Mouse (Mus musculus): ENCODE measurements around the gene Narfl. TPM values are rescaled to one million over a fixed set of nuclear protein-coding genes. Genes with fewer than 3 reads are reported as not detected.
"Not testable (repeated sequence)": the region's sequence is repeated elsewhere in the genome, so short reads cannot be mapped to it uniquely, and the experiment has no call there.

The Narfl gene
- polyA plus RNA-seq (2012; ENCODE audit: insufficient read depth, insufficient read length, missing spikeins): 40.5 and 42.4 TPM in 2 replicates

DNA sequence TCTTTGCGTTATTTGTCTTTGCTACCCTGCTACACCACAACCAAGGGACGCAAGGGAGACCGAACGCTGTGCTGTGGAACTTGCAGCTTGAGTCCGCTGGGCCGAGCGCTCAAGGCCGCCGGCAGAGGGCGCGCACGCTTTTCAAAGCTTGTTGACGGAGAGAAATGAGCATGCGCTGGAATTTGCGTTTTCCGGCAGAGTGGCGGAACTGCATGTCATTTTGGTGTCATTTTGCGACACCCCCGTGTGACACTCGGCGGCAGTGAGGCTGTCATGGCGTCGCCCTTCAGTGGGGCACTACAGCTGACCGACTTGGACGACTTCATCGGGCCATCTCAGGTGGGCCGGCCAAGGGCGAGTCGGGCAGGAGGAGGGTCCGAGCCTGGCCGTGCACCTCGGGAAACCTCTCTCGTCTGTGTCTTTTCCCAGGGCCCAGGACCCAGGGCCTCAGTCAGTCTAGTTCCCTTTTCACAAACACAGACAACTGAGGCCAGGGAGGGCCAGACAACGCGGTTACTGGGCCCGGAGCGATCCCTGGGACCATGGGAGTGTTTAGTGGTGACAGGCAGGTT lies at the start of gene Narfl:
TSS of gene Narfl (plus strand) at position 228 of the 572 bp plus-strand sequence.
- Histone ChIP-seq H3K4me3 (ENCODE audit: insufficient read depth, low read depth, low read length) (peak within 1 kb of the TSS; percentile 80), H3K4me1 (ENCODE audit: control insufficient read depth, insufficient read depth, insufficient read length, low read length) (no peaks in the 10 kb centered on the region), H3K27ac (replicated peaks; ENCODE audit: low read depth, low read length) (peak within 1 kb of the TSS; percentile 91)

DNA sequence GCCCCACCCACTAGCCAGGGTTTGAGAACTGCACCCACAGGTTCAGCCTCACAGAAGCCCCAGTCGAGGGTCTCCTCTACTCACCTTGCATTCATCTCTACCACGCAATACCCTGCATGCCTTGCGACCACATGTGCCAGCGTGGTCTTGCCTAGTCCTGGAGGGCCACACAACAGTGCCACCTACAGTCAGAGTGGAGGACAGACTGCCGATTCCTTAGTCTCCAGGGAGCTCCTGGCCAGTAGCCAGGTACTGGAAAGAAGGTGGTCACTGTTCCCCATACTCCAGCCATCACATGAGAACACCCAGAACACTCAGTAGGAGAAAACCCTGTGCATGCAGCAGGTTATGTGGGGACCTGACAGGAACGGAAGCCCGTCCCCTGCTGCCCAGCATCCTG lies 49.7 kb upstream of the Narfl start:
- no peak overlapping the region for H3K27ac ChIP-seq (replicated peaks; ENCODE audit: low read depth, low read length)
- H3K4me3 ChIP-seq (ENCODE audit: insufficient read depth, low read depth, low read length): no peak overlapping the region

DNA sequence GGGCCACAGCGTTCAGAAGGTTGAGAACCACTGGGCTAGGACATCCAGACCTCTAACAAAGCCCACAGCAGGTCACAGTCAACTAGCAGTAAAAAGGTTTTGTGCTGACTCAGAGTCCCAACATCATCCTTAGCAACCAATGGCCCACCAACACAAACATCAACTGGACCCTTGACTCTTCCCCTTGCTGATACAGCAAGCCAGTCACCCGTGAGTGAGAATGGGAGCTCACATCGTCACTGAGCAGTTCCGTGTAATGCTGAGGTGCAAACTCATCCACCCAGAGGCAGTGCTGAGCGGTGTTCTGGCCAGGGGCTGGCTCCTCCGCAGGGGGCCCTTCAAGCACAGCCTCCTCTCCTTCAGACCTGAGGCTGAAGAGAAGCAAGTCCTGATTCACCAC lies 48.3 kb upstream of the Narfl start:
- Histone ChIP-seq H3K4me1 (ENCODE audit: control insufficient read depth, insufficient read depth, insufficient read length, low read length) (peaks cover 6% of the 10 kb centered on the region; the same call in 1 of the 2 replicates), H3K4me3 (ENCODE audit: insufficient read depth, low read depth, low read length) (no peak overlapping the region), H3K27ac (replicated peaks; ENCODE audit: low read depth, low read length) (no peak overlapping the region)

More for the DNA sequence above, 49.7 kb upstream of the Narfl start:
- peaks cover 6% of the 10 kb centered on the region; the same call in 1 of the 2 replicates for H3K4me1 ChIP-seq (ENCODE audit: control insufficient read depth, insufficient read depth, insufficient read length, low read length)

DNA sequence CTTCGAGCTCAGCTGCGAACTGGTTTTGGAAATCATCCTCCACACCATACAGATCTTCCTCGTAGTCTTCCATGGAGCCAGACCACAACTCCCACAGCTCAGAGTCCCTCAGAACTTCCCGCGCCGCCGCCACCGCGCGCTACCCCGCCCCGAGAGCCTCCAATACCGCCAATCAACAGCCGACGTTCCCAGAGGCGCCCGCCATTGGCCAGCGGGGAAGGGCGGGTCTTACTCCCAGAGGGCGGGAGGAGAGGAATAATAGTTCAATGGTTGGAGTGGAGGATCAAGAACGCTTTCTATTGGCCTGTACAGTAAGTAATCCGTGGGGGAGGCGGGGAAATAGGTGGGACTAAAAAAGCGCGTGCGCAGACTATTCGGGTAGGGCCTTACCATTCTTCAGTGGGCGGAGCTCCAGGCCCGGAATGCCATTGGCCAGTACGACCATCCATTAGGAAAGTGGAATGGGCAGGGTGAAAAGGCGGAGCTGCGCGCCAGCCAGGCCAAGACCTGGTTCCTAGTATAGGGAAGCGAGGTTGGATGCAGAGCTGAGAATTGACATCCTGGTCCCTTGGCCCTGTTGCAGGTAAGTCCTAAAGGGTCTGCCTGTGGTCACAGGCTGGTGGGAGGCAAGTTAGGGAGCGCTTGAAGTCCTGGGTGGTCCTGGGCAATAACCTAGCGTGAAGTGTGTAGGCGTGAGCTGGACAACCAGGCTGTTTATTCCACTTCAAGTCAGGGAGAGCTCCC lies 46.1 kb upstream of the Narfl start, which contains the start of the genes Chtf18 and Rpusd1:
TSS of gene Chtf18 (minus strand) at position 155 of the 744 bp plus-strand sequence.
TSS of gene Rpusd1 (plus strand) at position 406 of the 744 bp plus-strand sequence.
- no peak within 1 kb of the TSS for H3K27ac ChIP-seq (replicated peaks; ENCODE audit: low read depth, low read length)

DNA sequence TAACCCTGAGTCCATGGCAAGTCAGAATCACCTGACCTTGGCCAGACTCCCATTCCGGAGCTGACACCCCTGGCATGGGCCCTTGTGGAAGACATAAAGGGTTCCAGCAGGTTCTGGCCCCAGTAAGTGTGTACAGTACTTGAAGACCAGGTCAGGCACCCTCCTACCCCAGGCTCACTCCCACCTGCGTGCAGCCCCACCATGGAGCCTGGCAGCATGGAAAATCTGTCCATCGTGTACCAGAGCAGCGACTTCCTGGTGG lies 45.6 kb upstream of the Narfl start:
- no peak overlapping the region for H3K27ac ChIP-seq (replicated peaks; ENCODE audit: low read depth, low read length)
- H3K4me3 ChIP-seq (ENCODE audit: insufficient read depth, low read depth, low read length): peak overlapping the region; percentile 65
- peaks cover 6% of the 10 kb centered on the region; the same call in 1 of the 2 replicates for H3K4me1 ChIP-seq (ENCODE audit: control insufficient read depth, insufficient read depth, insufficient read length, low read length)

More for the DNA sequence above, 46.1 kb upstream of the Narfl start, which contains the start of the genes Chtf18 and Rpusd1:
- Histone ChIP-seq H3K4me1 (ENCODE audit: control insufficient read depth, insufficient read depth, insufficient read length, low read length) (peaks cover 6% of the 10 kb centered on the region; the same call in 1 of the 2 replicates), H3K4me3 (ENCODE audit: insufficient read depth, low read depth, low read length) (peak within 1 kb of the TSS; percentile 70)

DNA sequence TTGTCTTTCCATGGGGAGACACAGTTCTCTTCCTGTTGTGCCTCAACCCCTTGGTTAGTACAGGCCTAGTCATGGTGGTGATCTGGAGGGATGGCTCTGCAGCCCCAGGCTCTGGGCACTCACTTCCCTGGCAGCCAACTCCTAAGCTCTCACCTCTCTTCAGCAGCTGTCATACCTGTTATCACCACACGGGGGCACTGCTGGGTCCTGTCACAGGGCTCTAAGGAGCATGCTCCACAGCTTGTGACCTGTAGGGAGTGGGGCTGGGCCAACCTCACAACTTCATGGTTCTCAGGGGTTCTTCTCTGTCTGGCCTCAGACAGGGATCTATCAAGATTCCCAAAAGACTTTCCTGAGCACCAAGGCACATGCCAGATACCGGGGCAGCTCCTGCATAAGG lies 41.5 kb upstream of the Narfl start:
- H3K27ac ChIP-seq (replicated peaks; ENCODE audit: low read depth, low read length): no peak overlapping the region
- no peak overlapping the region for H3K4me3 ChIP-seq (ENCODE audit: insufficient read depth, low read depth, low read length)
- peaks cover 6% of the 10 kb centered on the region; the same call in 1 of the 2 replicates for H3K4me1 ChIP-seq (ENCODE audit: control insufficient read depth, insufficient read depth, insufficient read length, low read length)

DNA sequence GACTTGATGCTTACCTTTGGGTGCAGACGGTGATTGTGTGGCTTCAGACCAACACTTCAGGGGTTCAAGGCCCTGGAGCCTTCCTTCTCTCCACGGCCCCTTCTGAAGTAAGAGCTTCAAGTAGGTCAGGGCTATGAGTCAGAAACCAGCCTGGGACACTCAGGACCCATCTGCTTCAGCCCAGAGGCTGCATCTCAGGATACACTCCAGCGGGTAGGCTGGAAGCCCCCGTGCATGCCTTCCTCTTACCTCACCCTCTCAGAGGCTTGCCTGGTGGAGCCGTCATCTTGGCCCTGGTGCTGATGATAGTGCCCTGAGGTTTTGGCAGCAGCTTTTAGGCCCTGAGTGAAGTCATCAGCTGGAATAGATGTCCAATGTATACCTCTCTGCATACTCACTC lies 38.3 kb upstream of the Narfl start:
- Histone ChIP-seq H3K4me1 (ENCODE audit: control insufficient read depth, insufficient read depth, insufficient read length, low read length) (no peaks in the 10 kb centered on the region), H3K27ac (replicated peaks; ENCODE audit: low read depth, low read length) (no peak overlapping the region), H3K4me3 (ENCODE audit: insufficient read depth, low read depth, low read length) (no peak overlapping the region)

DNA sequence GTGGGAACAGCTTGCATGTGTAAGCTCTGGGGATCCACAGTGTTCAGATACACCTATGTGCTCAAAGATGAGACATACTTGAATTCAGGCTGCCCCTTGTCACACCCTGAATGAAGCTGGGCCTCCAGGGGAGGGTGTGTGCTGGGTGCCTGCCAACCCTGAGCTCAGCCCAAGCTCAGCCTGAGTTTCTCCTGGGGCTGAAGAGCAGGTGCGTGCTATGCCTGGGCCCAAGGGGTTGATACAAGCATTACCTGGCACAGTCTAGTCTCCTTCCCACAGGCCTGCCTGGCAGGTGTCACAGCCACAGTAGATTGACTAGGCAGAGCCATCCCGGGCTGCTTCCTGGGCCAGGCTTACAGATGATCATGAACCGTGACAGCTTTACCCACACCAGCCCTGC lies 37.8 kb upstream of the Narfl start, which contains the start of gene Mslnl:
TSS of gene Mslnl (plus strand) at position 298 of the 400 bp plus-strand sequence.
- Histone ChIP-seq H3K27ac (replicated peaks; ENCODE audit: low read depth, low read length) (no peak within 1 kb of the TSS), H3K4me1 (ENCODE audit: control insufficient read depth, insufficient read depth, insufficient read length, low read length) (no peaks in the 10 kb centered on the region), H3K4me3 (ENCODE audit: insufficient read depth, low read depth, low read length) (no peak within 1 kb of the TSS)

DNA sequence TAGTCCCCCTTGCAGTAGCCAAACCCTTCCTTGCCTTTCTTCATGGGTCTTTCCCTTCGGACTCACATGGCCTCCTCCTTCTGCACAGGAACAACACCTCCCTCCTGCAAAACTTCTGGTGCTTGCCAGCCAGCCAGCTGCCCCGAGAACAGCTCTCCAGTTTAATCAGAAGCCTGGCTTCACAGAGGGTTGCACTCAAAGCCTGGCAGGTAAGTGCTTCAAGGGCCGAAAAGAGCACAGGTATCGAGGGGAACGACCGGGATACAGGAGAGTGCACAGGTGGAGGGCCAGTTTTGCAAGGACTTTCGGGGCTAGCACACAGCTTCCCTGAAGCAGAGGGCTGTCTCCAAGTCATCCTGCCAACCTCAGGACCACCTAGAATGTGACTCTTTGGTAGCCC lies 34.7 kb upstream of the Narfl start:
- no peak overlapping the region for H3K4me3 ChIP-seq (ENCODE audit: insufficient read depth, low read depth, low read length)
- H3K4me1 ChIP-seq (ENCODE audit: control insufficient read depth, insufficient read depth, insufficient read length, low read length): no peaks in the 10 kb centered on the region
- no peak overlapping the region for H3K27ac ChIP-seq (replicated peaks; ENCODE audit: low read depth, low read length)

DNA sequence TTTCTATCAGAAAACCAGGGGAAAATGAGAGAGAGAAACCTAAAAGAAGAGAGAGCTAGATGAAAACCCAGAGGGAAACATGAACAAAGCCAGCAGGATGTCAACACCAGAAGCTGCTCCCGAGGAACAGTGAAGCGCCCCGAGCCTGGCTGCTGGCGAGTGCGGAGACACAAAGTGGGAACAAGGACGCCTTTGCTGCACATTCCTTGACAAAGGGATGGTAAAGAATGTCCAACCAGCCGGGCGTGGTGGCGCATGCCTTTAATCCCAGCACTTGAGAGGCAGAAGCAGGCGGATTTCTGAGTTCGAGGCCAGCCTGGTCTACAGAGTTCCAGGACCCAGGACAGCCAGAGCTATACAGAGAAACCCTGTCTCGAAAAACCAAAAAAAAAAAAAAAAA lies 32.1 kb upstream of the Narfl start:
- not testable (repeated sequence) for H3K4me1 ChIP-seq (ENCODE audit: control insufficient read depth, insufficient read depth, insufficient read length, low read length); H3K4me3 ChIP-seq (ENCODE audit: insufficient read depth, low read depth, low read length); H3K27ac ChIP-seq (replicated peaks; ENCODE audit: low read depth, low read length)

DNA sequence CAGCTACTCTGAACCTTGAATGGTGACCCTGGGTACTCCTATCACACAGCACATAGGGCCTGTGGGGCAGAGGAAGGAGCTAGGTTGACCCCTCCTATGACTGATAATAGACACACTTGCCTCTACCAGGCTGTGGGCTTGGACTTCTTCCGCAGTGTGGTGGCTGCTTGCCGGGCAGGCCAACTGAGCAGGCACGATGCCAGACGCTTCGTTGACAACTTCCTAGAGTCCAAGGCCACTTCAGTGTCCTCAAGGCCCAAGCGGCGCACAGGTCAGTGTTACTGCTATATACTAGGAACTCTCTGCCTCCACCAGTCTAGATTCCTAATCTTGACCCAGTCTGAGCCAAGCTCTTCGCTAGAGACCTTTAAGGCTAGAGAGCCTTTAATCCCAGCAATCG lies 29.7 kb upstream of the Narfl start:
- H3K27ac ChIP-seq (replicated peaks; ENCODE audit: low read depth, low read length): no peak overlapping the region
- H3K4me3 ChIP-seq (ENCODE audit: insufficient read depth, low read depth, low read length): no peak overlapping the region
- no peaks in the 10 kb centered on the region for H3K4me1 ChIP-seq (ENCODE audit: control insufficient read depth, insufficient read depth, insufficient read length, low read length)

DNA sequence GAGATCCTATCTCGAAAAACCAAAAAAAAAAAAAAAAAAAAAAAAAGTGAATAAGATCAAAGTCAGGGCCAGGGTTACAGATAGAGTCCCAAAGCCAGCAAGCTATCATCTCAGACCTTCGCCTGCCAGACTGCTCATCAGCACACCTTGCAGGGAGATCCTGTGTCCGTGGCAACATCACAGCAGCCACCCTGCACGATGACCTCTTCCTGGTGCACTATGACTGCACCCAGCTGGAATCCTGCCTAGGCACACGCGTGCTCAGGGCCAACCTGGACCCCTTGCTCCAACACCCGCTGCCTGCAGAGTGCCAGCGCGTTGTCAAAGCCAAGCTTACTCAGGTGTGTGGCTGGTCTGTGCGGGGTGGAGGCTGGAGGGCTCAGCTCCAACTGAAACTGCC lies 29.3 kb upstream of the Narfl start:
- Histone ChIP-seq H3K4me3 (ENCODE audit: insufficient read depth, low read depth, low read length) (no peak overlapping the region), H3K4me1 (ENCODE audit: control insufficient read depth, insufficient read depth, insufficient read length, low read length) (no peaks in the 10 kb centered on the region), H3K27ac (replicated peaks; ENCODE audit: low read depth, low read length) (no peak overlapping the region)

DNA sequence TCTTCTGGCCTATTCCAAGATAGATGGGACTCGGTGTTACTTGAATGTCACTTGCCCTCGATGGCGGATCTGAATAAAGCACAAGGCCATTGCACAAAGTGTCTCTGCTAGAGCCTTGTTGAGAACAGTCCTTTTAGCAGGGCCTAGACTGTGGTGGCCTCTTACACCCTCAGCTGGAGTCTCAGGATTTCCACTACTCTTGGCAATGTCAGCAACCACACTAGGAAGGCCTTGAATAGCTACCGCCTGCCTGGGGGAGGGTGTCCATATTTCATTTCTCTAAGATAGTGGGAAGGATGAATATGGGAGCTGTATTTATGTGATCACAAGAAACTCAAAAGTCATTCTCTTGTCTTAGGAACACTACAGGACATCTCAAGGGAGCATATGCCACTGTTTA lies 25.3 kb upstream of the Narfl start:
- no peak overlapping the region for H3K27ac ChIP-seq (replicated peaks; ENCODE audit: low read depth, low read length)

DNA sequence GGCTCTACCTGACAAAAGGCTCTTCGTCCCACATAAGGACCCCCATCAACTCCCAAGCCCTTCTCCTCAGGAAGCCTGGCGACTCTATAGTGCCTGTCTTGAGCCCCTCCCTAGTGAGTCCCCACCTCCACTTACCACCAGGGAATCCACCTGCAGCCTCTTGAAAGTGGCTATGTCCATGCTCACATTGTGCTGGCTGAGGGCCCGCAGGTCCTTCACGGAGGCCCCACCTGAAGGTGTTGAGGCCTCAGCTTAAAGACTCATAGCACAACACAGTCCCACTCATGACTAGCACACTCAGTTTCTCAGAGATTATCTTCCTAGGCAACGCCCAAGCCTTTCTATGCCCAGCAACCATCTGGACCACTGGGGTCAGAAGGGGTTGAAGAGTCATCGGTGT lies 24.3 kb upstream of the Narfl start:
- no peak overlapping the region for H3K4me3 ChIP-seq (ENCODE audit: insufficient read depth, low read depth, low read length)
- H3K27ac ChIP-seq (replicated peaks; ENCODE audit: low read depth, low read length): no peak overlapping the region
- no peaks in the 10 kb centered on the region for H3K4me1 ChIP-seq (ENCODE audit: control insufficient read depth, insufficient read depth, insufficient read length, low read length)

More for the DNA sequence above, 25.3 kb upstream of the Narfl start:
- H3K4me3 ChIP-seq (ENCODE audit: insufficient read depth, low read depth, low read length): no peak overlapping the region
- H3K4me1 ChIP-seq (ENCODE audit: control insufficient read depth, insufficient read depth, insufficient read length, low read length): no peaks in the 10 kb centered on the region

DNA sequence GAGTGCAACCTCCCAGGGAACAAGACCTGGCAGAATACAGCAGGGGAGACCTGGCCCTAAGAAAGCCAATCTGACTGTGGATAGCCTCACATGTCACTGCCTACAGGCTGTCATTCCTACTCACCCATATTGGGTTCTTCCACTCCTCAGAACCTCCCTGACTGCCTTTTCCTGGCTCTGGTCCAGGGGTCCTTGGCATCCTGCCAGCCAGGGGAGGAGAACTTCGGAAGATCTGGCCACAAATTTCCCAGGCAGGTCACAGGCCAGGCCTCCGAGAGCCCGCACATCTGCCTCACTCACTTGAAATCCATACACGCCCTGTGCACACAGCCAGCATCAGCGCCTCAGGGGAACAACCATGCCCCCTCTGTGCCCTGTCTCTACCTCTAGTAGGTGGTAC lies 22.1 kb upstream of the Narfl start:
- Histone ChIP-seq H3K4me3 (ENCODE audit: insufficient read depth, low read depth, low read length) (no peak overlapping the region), H3K27ac (replicated peaks; ENCODE audit: low read depth, low read length) (no peak overlapping the region), H3K4me1 (ENCODE audit: control insufficient read depth, insufficient read depth, insufficient read length, low read length) (no peaks in the 10 kb centered on the region)

DNA sequence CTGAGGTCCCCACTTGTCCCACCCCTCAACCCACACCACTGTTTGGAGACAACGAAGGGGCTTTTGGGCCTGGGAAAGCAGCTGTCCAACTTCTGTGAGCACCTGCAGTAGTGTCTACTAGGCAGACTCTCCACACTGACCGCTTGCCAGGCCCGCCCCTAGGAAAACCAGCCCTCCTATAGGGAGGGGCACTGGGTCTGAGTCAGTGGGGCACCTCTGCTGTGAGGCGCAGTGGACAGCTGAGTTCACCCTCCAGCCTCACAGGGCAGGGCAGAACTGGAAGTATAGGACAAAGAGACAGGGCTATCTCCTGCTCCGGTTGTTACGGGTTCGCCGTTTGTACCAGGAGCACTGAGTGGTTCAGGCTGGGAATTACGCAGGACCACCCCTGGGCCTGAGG lies 19.3 kb upstream of the Narfl start, which contains the start of gene Msln:
TSS of gene Msln (minus strand) at position 138 of the 400 bp plus-strand sequence.
- Histone ChIP-seq H3K27ac (replicated peaks; ENCODE audit: low read depth, low read length) (no peak within 1 kb of the TSS), H3K4me3 (ENCODE audit: insufficient read depth, low read depth, low read length) (no peak within 1 kb of the TSS), H3K4me1 (ENCODE audit: control insufficient read depth, insufficient read depth, insufficient read length, low read length) (no peaks in the 10 kb centered on the region)
